Mouse (Mus musculus): Measurements from ENCODE around the gene Tmem132d. TPM values are rescaled to one million over a fixed set of nuclear protein-coding genes. Genes with fewer than 3 reads are reported as not detected.
"Not testable (repeated sequence)": the region's sequence is repeated elsewhere in the genome, so short reads cannot be mapped to it uniquely, and the experiment has no call there.

Gene Tmem132d
- total RNA-seq, 2 experiments from 2014 or later: 0.14 TPM; not detected in 1

DNA sequence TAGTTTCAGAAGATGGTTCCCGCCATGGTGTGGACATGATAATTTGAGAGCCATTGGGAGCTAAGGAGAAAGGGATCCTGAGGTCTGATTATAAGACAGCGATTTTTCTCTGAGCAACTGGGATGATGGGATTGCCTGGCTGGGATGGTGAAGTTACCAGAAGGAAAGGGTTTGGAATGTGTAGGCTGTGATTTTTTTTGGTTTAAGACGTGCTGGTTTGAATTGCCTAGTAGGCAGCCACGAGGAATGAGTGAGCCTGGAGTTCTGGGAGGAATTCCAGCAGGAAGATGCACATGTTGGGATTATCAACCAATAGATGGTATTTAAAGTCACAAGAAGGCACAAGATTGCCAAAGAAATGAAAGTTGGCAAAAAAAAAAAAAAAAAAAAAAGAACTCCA, 470.2 kb downstream of the Tmem132d start:
- intact Hi-C loops (cut with DNase I): no loop called here
- DNase-seq (ENCODE audit: low spot score): no peak

DNA sequence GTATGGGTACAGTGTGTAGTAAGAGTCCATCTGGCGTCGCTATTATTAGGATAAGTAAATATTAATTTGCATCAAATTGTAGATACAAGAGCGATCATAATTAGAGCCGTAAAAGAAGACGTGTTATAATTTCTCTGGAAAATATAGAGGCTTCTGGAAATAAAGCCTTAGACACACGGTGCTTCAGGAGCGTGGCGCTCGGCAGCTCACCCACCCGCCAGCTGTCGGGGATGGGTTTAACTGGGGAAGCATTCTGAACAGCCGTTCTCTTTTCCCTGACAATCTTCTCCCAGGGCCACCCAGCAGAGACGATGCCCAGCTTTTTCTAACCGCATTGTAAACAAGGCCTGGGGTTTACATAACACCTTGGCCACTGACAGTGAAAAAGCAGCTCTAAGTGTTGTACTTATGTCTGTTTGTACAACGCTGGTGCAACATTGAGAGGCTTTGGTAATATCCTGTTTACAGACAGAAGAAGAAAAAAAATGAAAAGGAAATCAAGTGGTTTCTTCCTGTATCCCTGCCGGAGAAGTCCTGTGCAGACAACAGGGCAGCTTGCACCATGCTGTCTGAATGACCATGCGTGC, 476.3 kb downstream of the Tmem132d start:
- DNase-seq (ENCODE audit: low spot score): no peak
- intact Hi-C loops (cut with DNase I): no loop called here

GRCm38 (mm10) chr5:127954231-127954790, 478.6 kb downstream of the Tmem132d start:
- intact Hi-C loops (cut with DNase I): no loop called here
- DNase-seq (ENCODE audit: low spot score): no peak

GRCm38 (mm10) chr5:127952800-127953199, 480.1 kb downstream of the Tmem132d start:
- intact Hi-C loops (cut with DNase I): no loop called here

DNA sequence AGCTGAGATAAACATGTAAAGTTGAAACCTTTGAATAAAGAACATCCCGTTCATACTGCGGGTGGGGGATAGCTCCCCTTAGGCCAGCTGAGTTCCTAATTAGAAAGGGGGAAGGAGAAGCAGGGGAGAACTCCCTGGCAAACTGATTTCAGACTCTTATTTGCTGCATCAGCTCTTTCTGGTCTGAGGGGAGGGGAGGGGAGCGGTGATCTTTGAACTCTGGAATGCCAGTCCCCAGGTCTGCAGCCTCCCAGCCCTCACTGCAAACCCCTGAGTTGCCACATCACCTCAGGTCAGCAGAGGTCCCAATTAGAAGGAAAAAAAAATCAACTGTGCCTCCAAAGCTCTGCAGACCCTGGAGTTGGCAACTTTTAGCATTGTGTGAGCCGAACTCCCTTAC, 482.3 kb downstream of the Tmem132d start:
- no peak for DNase-seq (ENCODE audit: low spot score)
- intact Hi-C loops (cut with DNase I): no loop called here

More at GRCm38 (mm10) chr5:127952800-127953199, 480.1 kb downstream of the Tmem132d start:
- DNase-seq (ENCODE audit: low spot score): no peak

DNA sequence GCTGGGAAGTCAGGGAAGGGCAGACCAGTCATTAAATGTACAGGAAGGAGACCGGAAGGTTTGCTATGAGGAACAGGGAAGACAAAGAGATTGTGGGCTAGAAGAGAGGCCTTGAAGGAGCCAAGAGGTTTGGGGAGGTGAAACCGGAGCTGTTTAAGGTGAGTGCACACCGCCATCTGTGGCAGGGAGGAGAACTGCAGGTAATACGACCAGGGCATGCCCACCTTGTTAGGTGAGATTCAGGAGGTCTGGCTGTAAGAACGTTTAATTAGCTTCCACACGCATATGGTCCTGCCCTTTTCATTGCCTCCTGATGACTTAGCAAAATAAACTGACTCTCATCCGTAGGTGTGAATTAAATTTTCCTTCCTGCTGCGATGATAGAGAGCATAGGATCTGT, 485.6 kb downstream of the Tmem132d start:
- DNase-seq (ENCODE audit: low spot score): no peak
- intact Hi-C loops (cut with DNase I): no loop called here

GRCm38 (mm10) chr5:127942171-127942570, 490.7 kb downstream of the Tmem132d start:
- DNase-seq (ENCODE audit: low spot score); intact Hi-C loops (cut with DNase I): not testable (repeated sequence)

DNA sequence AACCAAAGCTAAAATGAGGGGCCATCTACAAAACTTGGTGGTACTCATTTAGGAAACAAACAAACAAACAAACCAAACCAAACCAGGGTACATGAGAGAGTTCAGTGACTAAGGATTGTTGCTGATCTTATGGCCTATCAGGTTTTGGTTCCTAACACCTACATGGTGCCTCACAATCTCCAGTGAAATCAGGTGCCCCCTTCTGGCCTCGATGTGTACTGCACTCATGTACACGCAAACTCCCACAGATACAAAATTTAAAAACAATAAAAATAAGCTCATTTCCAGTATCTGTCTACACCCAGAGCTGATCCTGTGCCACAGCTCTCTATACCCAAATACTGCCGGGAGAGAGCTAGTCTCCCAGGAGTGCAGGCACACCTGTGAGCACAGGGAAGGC, 495.0 kb downstream of the Tmem132d start:
- intact Hi-C loops (cut with DNase I): no loop called here
- no peak for DNase-seq (ENCODE audit: low spot score)

- intact Hi-C loops (cut with DNase I): no loop called here
- DNase-seq (ENCODE audit: low spot score): no peak
These were observed 503.2 kb downstream of the Tmem132d start for GRCm38 (mm10) chr5:127929687-127930086.

GRCm38 (mm10) chr5:127926686-127927085, 506.2 kb downstream of the Tmem132d start:
- DNase-seq (ENCODE audit: low spot score): no peak
- intact Hi-C loops (cut with DNase I): no loop called here

DNA sequence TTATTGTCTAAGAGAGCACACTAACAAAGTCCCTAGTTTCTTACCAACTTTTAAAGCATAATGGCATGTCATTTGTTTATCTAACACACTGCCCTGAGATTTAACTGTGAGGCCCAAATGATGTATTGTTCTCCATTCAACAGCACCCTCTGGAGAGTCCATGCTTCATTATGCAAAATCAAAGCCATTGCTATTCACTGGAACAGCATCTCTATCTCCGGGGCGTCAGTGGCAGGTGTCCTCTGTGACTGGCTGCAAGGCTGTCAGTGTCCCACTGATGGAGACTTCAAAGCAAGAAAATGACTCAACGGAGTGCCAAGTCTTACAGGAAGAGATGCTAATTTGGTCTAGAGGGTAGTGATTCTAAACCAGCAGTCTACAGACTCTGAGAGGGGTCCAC, 508.8 kb downstream of the Tmem132d start:
- DNase-seq (ENCODE audit: low spot score): no peak
- intact Hi-C loops (cut with DNase I): no loop called here

DNA sequence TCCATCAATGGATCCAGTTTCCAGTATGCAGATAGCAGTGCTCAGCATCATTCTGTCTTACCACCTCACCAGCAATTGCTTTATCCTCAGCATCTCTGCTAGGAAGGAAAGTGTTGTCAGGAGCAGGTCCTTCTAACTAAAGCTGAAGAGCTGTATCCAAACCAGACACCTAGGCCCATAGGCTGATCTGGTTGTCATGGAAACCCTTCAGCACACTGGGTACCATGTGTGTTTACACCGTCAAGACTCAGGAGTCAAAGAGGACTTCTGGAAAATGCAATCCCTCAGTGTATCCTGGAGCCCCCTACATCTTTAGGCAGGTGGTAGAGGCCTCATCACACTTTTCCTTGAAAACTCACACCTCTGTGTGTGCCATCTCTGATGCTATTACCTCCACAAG, 513.7 kb downstream of the Tmem132d start:
- DNase-seq (ENCODE audit: low spot score): no peak
- intact Hi-C loops (cut with DNase I): no loop called here

DNA sequence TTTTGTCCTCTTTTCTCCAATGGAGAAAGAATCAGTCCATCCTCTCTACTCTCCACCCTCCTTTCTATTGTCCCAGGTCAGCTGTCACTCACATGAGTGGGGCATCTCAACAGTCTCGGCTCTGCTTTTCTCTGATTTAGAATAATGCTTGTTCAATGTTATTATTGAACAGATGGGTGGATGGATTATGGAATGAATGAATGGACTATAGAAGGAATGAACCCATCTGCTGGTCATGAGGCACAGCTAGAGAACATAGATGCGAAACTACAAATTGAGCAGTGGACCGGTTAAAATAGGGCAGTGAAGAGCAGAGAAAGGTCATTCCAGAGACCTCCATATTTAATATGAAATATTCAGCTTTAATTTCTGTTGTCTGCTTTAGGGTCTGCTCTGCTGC, 514.5 kb downstream of the Tmem132d start:
- DNase-seq (ENCODE audit: low spot score): no peak
- intact Hi-C loops (cut with DNase I): no loop called here

- intact Hi-C loops (cut with DNase I): no loop called here
These were observed 518.7 kb downstream of the Tmem132d start for GRCm38 (mm10) chr5:127914157-127914556.

GRCm38 (mm10) chr5:127911603-127912002, 521.3 kb downstream of the Tmem132d start:
- DNase-seq (ENCODE audit: low spot score): no peak
- intact Hi-C loops (cut with DNase I): no loop called here

More at GRCm38 (mm10) chr5:127914157-127914556, 518.7 kb downstream of the Tmem132d start:
- no peak for DNase-seq (ENCODE audit: low spot score)

DNA sequence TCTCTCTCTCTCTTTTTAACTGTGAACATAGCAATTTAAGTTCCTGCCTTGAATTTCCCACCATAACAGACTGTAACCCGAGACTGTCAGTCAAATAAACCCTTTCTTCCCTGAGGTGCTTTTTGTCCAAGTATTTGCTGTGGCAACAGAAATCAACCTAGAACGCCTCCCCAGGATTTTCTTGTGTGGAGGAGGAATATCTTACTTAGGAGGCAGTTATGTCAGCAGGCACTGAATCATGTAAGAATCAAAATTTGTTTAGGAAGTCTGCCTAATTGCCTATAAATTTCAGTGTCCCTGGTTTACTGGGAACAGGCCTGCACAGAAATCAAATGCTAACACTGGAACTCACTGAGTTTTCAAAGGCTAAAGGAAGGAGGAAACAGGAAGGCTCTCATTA, 522.5 kb downstream of the Tmem132d start:
- DNase-seq (ENCODE audit: low spot score): no peak
- intact Hi-C loops (cut with DNase I): no loop called here

DNA sequence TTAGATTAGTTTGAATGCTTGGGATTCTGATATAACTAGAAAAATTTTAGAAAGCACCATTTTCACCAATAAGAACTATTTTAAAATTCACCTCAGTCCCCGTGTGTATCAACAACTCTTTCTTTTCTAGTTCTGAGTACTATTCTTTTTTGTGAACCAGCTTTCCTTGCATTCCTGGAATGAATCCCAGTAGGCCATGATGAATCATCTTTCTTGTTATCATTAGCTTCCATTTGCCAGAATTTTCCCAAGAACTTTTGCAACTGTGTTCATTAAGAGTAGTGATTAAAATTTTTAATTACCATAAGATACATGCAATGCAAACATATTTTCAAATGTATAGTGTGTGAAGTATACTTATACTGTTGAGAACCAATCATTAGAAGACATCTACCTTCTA, 537.7 kb downstream of the Tmem132d start:
- no peak for DNase-seq (ENCODE audit: low spot score)
- intact Hi-C loops (cut with DNase I): no loop called here

GRCm38 (mm10) chr5:127885566-127886505, 547.0 kb downstream of the Tmem132d start:
- intact Hi-C loops (cut with DNase I): no loop called here
- no peak for DNase-seq (ENCODE audit: low spot score)

GRCm38 (mm10) chr5:127883021-127883420, 549.9 kb downstream of the Tmem132d start:
- intact Hi-C loops (cut with DNase I): no loop called here
- no peak for DNase-seq (ENCODE audit: low spot score)

GRCm38 (mm10) chr5:127874461-127874860, 558.4 kb downstream of the Tmem132d start:
- no peak for DNase-seq (ENCODE audit: low spot score)
- intact Hi-C loops (cut with DNase I): no loop called here

DNA sequence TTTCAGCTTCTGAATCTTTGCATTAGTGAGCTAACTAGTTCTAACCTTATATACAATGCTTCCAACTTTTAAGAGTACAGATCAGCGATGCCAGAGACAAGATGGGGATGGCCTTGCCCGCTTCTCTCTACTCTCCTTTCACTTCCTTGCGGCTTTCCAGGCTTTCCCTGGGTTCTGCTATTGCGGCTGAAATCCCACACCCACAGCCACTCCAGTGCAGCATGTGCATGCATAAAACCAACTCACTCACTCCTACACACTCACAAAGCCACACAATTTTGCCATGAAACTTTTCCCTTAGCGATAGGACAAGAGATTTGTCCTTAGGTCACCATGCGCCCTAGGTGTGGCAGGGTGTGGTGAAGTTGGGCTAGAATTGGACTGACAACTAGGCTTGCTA, 567.7 kb downstream of the Tmem132d start:
- DNase-seq (ENCODE audit: low spot score): no peak
- intact Hi-C loops (cut with DNase I): no loop called here

All from heart, postnatal 25 days (tissue).